Mouse (Mus musculus): Measurements from ENCODE around the gene 4930404H24Rik. TPM values are rescaled to one million over a fixed set of nuclear protein-coding genes. Genes with fewer than 3 reads are reported as not detected.

The 4930404H24Rik gene
- total RNA-seq, 1 experiment, result not detected

GRCm38 (mm10) chr2:153510136-153510535 lies 17.5 kb downstream of the 4930404H24Rik start:
- Histone ChIP-seq H3K4me1 (ENCODE audit: control insufficient read depth in 2 of 2, insufficient read depth in 2 of 2, low read length in 2 of 2, poor library complexity in 1 of 2) (peaks cover 2 to 19% of the 10 kb centered on the region in 2 experiments; a peak in 2 of 4 replicates), H3K9ac (ENCODE audit: insufficient read depth, low read depth, low read length, poor library complexity, severe bottlenecking) (no peak overlapping the region), H3K36me3 (ENCODE audit: control insufficient read depth, insufficient read depth, low read length, poor library complexity, severe bottlenecking) (no peaks in the 10 kb centered on the region), H3K4me3 (ENCODE audit: insufficient read depth in 1 of 2, low read depth in 1 of 2, low read length in 2 of 2, poor library complexity in 1 of 2, severe bottlenecking in 1 of 2) (no peak overlapping the region), H3K9me3 (ENCODE audit: control insufficient read depth, insufficient read depth, low read depth, low read length) (no peaks in the 10 kb centered on the region), H3K27ac (ENCODE audit: insufficient read depth, low read depth, low read length, poor library complexity, severe bottlenecking) (no peak overlapping the region)
- in situ Hi-C loops (cut with MboI; ENCODE audit: low sequenced_read_pairs in 2 of 2, unreplicated experiment in 2 of 2), result no loop called here
- no peak for DNase-seq (ENCODE audit: low read depth, low spot score)
- TF ChIP-seq ZC3H11A (IDR thresholded peaks at IDR 0.05; ENCODE audit: borderline replicate concordance, low read depth, low read length) (no peak), MAFK (IDR thresholded peaks at IDR 0.05; ENCODE audit: insufficient read depth, low read depth, low read length) (no peak), CHD2 (IDR thresholded peaks at IDR 0.05; ENCODE audit: low read depth, low read length) (no peak), ZNF384 (IDR thresholded peaks at IDR 0.05; ENCODE audit: low read depth, low read length) (no peak), HCFC1 (IDR thresholded peaks at IDR 0.05; ENCODE audit: borderline replicate concordance, insufficient read depth, low read length) (no peak)

- Histone ChIP-seq H3K4me3 (ENCODE audit: insufficient read depth in 1 of 2, low read depth in 1 of 2, low read length in 2 of 2, poor library complexity in 1 of 2, severe bottlenecking in 1 of 2) (no peak overlapping the region), H3K4me1 (ENCODE audit: control insufficient read depth in 2 of 2, insufficient read depth in 2 of 2, low read length in 2 of 2, poor library complexity in 1 of 2) (peaks cover 2 to 19% of the 10 kb centered on the region in 2 experiments; a peak in 2 of 4 replicates), H3K36me3 (ENCODE audit: control insufficient read depth, insufficient read depth, low read length, poor library complexity, severe bottlenecking) (no peaks in the 10 kb centered on the region), H3K9ac (ENCODE audit: insufficient read depth, low read depth, low read length, poor library complexity, severe bottlenecking) (no peak overlapping the region), H3K9me3 (ENCODE audit: control insufficient read depth, insufficient read depth, low read depth, low read length) (no peaks in the 10 kb centered on the region), H3K27ac (ENCODE audit: insufficient read depth, low read depth, low read length, poor library complexity, severe bottlenecking) (no peak overlapping the region)
- no peak for DNase-seq (ENCODE audit: low read depth, low spot score)
- in situ Hi-C loops (cut with MboI; ENCODE audit: low sequenced_read_pairs in 2 of 2, unreplicated experiment in 2 of 2), result no loop called here
- TF ChIP-seq ZNF384 (IDR thresholded peaks at IDR 0.05; ENCODE audit: low read depth, low read length), result no peak
- no peak for TF ChIP-seq ZC3H11A (IDR thresholded peaks at IDR 0.05; ENCODE audit: borderline replicate concordance, low read depth, low read length)
- TF ChIP-seq HCFC1 (IDR thresholded peaks at IDR 0.05; ENCODE audit: borderline replicate concordance, insufficient read depth, low read length), result no peak
- TF ChIP-seq MAFK (IDR thresholded peaks at IDR 0.05; ENCODE audit: insufficient read depth, low read depth, low read length), result no peak
- TF ChIP-seq CHD2 (IDR thresholded peaks at IDR 0.05; ENCODE audit: low read depth, low read length), result no peak
Measured at GRCm38 (mm10) chr2:153511562-153511961, 19.0 kb downstream of the 4930404H24Rik start.

- no peaks in the 10 kb centered on the region for H3K9me3 ChIP-seq (ENCODE audit: control insufficient read depth, insufficient read depth, low read depth, low read length)
- no peak overlapping the region for H3K27ac ChIP-seq (ENCODE audit: insufficient read depth, low read depth, low read length, poor library complexity, severe bottlenecking)
- peaks cover 2 to 19% of the 10 kb centered on the region in 2 experiments; a peak in 2 of 4 replicates for H3K4me1 ChIP-seq (ENCODE audit: control insufficient read depth in 2 of 2, insufficient read depth in 2 of 2, low read length in 2 of 2, poor library complexity in 1 of 2)
- no peak for DNase-seq (ENCODE audit: low read depth, low spot score)
- H3K4me3 ChIP-seq (ENCODE audit: insufficient read depth in 1 of 2, low read depth in 1 of 2, low read length in 2 of 2, poor library complexity in 1 of 2, severe bottlenecking in 1 of 2), result no peak overlapping the region
- in situ Hi-C loops (cut with MboI; ENCODE audit: low sequenced_read_pairs in 2 of 2, unreplicated experiment in 2 of 2), result no loop called here
- no peak overlapping the region for H3K9ac ChIP-seq (ENCODE audit: insufficient read depth, low read depth, low read length, poor library complexity, severe bottlenecking)
- no peaks in the 10 kb centered on the region for H3K36me3 ChIP-seq (ENCODE audit: control insufficient read depth, insufficient read depth, low read length, poor library complexity, severe bottlenecking)
- TF ChIP-seq MAFK (IDR thresholded peaks at IDR 0.05; ENCODE audit: insufficient read depth, low read depth, low read length) (no peak), ZC3H11A (IDR thresholded peaks at IDR 0.05; ENCODE audit: borderline replicate concordance, low read depth, low read length) (no peak), HCFC1 (IDR thresholded peaks at IDR 0.05; ENCODE audit: borderline replicate concordance, insufficient read depth, low read length) (no peak), ZNF384 (IDR thresholded peaks at IDR 0.05; ENCODE audit: low read depth, low read length) (no peak), CHD2 (IDR thresholded peaks at IDR 0.05; ENCODE audit: low read depth, low read length) (no peak)
Measured at GRCm38 (mm10) chr2:153512416-153513323, 20.1 kb downstream of the 4930404H24Rik start.

GRCm38 (mm10) chr2:153513983-153514382 lies 21.4 kb downstream of the 4930404H24Rik start:
- TF ChIP-seq ZNF384 (IDR thresholded peaks at IDR 0.05; ENCODE audit: low read depth, low read length) (no peak), ZC3H11A (IDR thresholded peaks at IDR 0.05; ENCODE audit: borderline replicate concordance, low read depth, low read length) (no peak), MAFK (IDR thresholded peaks at IDR 0.05; ENCODE audit: insufficient read depth, low read depth, low read length) (no peak), CHD2 (IDR thresholded peaks at IDR 0.05; ENCODE audit: low read depth, low read length) (no peak), HCFC1 (IDR thresholded peaks at IDR 0.05; ENCODE audit: borderline replicate concordance, insufficient read depth, low read length) (no peak)
- no peak overlapping the region for H3K9ac ChIP-seq (ENCODE audit: insufficient read depth, low read depth, low read length, poor library complexity, severe bottlenecking)
- no peak for DNase-seq (ENCODE audit: low read depth, low spot score)
- no peak overlapping the region for H3K27ac ChIP-seq (ENCODE audit: insufficient read depth, low read depth, low read length, poor library complexity, severe bottlenecking)
- H3K9me3 ChIP-seq (ENCODE audit: control insufficient read depth, insufficient read depth, low read depth, low read length), result no peaks in the 10 kb centered on the region
- in situ Hi-C loops (cut with MboI; ENCODE audit: low sequenced_read_pairs in 2 of 2, unreplicated experiment in 2 of 2), result no loop called here
- no peak overlapping the region for H3K4me3 ChIP-seq (ENCODE audit: insufficient read depth in 1 of 2, low read depth in 1 of 2, low read length in 2 of 2, poor library complexity in 1 of 2, severe bottlenecking in 1 of 2)
- peaks cover 2 to 22% of the 10 kb centered on the region in 2 experiments; a peak in 2 of 4 replicates for H3K4me1 ChIP-seq (ENCODE audit: control insufficient read depth in 2 of 2, insufficient read depth in 2 of 2, low read length in 2 of 2, poor library complexity in 1 of 2)
- H3K36me3 ChIP-seq (ENCODE audit: control insufficient read depth, insufficient read depth, low read length, poor library complexity, severe bottlenecking), result no peaks in the 10 kb centered on the region
